ENCODE assay signal across 9 mouse cellular contexts in genomic region chr4:119204672-119205071, GRCm38 (mm10). TPM values are rescaled to one million over a fixed set of nuclear protein-coding genes. Genes with fewer than 3 reads are reported as not detected.
DNase-seq lines count a peak whose midpoint lies in the region; ATAC-seq and TF ChIP-seq lines count a peak whose summit lies in the region.
"Had no signal": no experiment of that assay in that cellular context is flagged by ENCODE, and none has a peak within 500 bp of the region (broad histone marks: within the 10 kb centered on the region; RNA-seq: fewer than 3 reads in every experiment).

No protein-coding gene starts in this region.

- TF ChIP-seq POLR2A in thymus, adult 2 months (IDR thresholded peaks at IDR 0.05; ENCODE audit: control insufficient read depth, extremely low read depth, insufficient read depth, low read length, poor library complexity), result no peak

- H3K4me1 ChIP-seq in heart, embryonic 16.5 days (ENCODE audit: control insufficient read depth, insufficient read depth, low read length), result no peaks in the 10 kb centered on the region
- H3K4me1 ChIP-seq in liver, embryonic 15.5 days (replicated peaks), result peaks cover 6% of the 10 kb centered on the region
- peaks cover 13% of the 10 kb centered on the region for H3K4me1 ChIP-seq in neural tube, embryonic 13.5 days (replicated peaks)
- no peaks in the 10 kb centered on the region for H3K4me1 ChIP-seq in thymus, adult 2 months (replicated peaks; ENCODE audit: control insufficient read depth, insufficient read depth, low read length)
- H3K4me1 ChIP-seq: embryonic facial prominence, embryonic 13.5 days had no signal

- H3K27me3 ChIP-seq in heart, embryonic 16.5 days (ENCODE audit: control insufficient read depth, insufficient read depth, low read length), result no peaks in the 10 kb centered on the region
- peaks cover 10% of the 10 kb centered on the region for H3K27me3 ChIP-seq in liver, embryonic 15.5 days
- H3K27me3 ChIP-seq in neural tube, embryonic 13.5 days, result no peaks in the 10 kb centered on the region
- H3K27me3 ChIP-seq in thymus, adult 2 months (ENCODE audit: control insufficient read depth, insufficient read depth, low read length), result no peaks in the 10 kb centered on the region
- H3K27me3 ChIP-seq: embryonic facial prominence, embryonic 13.5 days had no signal

- 0 out of 2 replicates have a peak, but pooled peaks have one; percentile 28 for ATAC-seq in heart, embryonic 16.5 days (replicated peaks; ENCODE audit: extremely low read depth, insufficient read depth, low FRiP score)
- peak; percentile 59 for ATAC-seq in liver, embryonic 15.5 days (ENCODE audit: insufficient read depth)
- ATAC-seq in neural tube, embryonic 13.5 days (ENCODE audit: low read depth), result peak; percentile 74; the same call in 1 of the 2 replicates

- H3K27ac ChIP-seq in heart, embryonic 16.5 days (ENCODE audit: low read length), result no peak overlapping the region
- H3K27ac ChIP-seq in liver, embryonic 15.5 days (replicated peaks), result no peak overlapping the region; the same call in 1 of the 2 replicates
- H3K27ac ChIP-seq in neural tube, embryonic 13.5 days (replicated peaks), result no peak overlapping the region
- H3K27ac ChIP-seq in thymus, adult 2 months (ENCODE audit: control insufficient read depth, insufficient read depth, low read length), result no peak overlapping the region
- H3K27ac ChIP-seq: embryonic facial prominence, embryonic 13.5 days had no signal

- no peak overlapping the region for H3K4me3 ChIP-seq in heart, embryonic 16.5 days (ENCODE audit: low read length)
- no peak overlapping the region for H3K4me3 ChIP-seq in liver, embryonic 15.5 days (replicated peaks)
- no peak overlapping the region for H3K4me3 ChIP-seq in neural tube, embryonic 13.5 days
- H3K4me3 ChIP-seq in thymus, adult 2 months (ENCODE audit: control insufficient read depth, insufficient read depth, low read length), result no peak overlapping the region
- H3K4me3 ChIP-seq: embryonic facial prominence, embryonic 13.5 days had no signal

- H3K36me3 ChIP-seq in heart, embryonic 16.5 days (ENCODE audit: control insufficient read depth, insufficient read depth), result peaks cover 6% of the 10 kb centered on the region
- H3K36me3 ChIP-seq in liver, embryonic 15.5 days (replicated peaks), result peaks cover 16% of the 10 kb centered on the region
- H3K36me3 ChIP-seq in neural tube, embryonic 13.5 days, result peaks cover 24% of the 10 kb centered on the region
- peaks cover 6% of the 10 kb centered on the region; the same call in 1 of the 2 replicates for H3K36me3 ChIP-seq in thymus, adult 2 months (ENCODE audit: control insufficient read depth, insufficient read depth, low read length)

- H3K9me3 ChIP-seq in heart, embryonic 16.5 days (replicated peaks; ENCODE audit: control insufficient read depth, low read length), result no peaks in the 10 kb centered on the region
- no peaks in the 10 kb centered on the region for H3K9me3 ChIP-seq in liver, embryonic 15.5 days (replicated peaks)
- no peaks in the 10 kb centered on the region for H3K9me3 ChIP-seq in neural tube, embryonic 13.5 days
- H3K9me3 ChIP-seq: embryonic facial prominence, embryonic 13.5 days had no signal

- TF ChIP-seq CTCF in thymus, adult 2 months (IDR thresholded peaks at IDR 0.05; ENCODE audit: borderline replicate concordance, control insufficient read depth, extremely low read depth, insufficient read depth, low read length, poor library complexity), result no peak

- no peak overlapping the region for H3K9ac ChIP-seq in heart, embryonic 16.5 days (ENCODE audit: low read length)
- H3K9ac ChIP-seq in liver, embryonic 15.5 days, result no peak overlapping the region
- H3K9ac ChIP-seq in neural tube, embryonic 13.5 days, result no peak overlapping the region
- H3K9ac ChIP-seq: embryonic facial prominence, embryonic 13.5 days had no signal

- no peak overlapping the region for H3K4me2 ChIP-seq in heart, embryonic 16.5 days (ENCODE audit: low read depth, low read length)
- no peak overlapping the region for H3K4me2 ChIP-seq in liver, embryonic 15.5 days
- no peak overlapping the region for H3K4me2 ChIP-seq in neural tube, embryonic 13.5 days
- H3K4me2 ChIP-seq: embryonic facial prominence, embryonic 13.5 days had no signal

- 19% methylated on average over 8 of the region's 8 CpGs for WGBS in heart, embryonic 16.5 days
- WGBS in liver, embryonic 15.5 days (ENCODE audit: insufficient replicate concordance), result 15% methylated on average over 8 of the region's 8 CpGs
- WGBS in neural tube, embryonic 13.5 days, result 17% methylated on average over 8 of the region's 8 CpGs
- WGBS in thymus, adult 2 months, result 28% methylated on average over 8 of the region's 8 CpGs

- DNase-seq in urinary bladder, postnatal 14 days (ENCODE audit: low spot score), result peak; percentile 60
- no peak for DNase-seq in urinary bladder, postnatal 4 days (ENCODE audit: low spot score in 2 of 2)
- peak; percentile 85 for DNase-seq in embryo, embryonic 10 days (ENCODE audit: low spot score)
- DNase-seq in kidney, postnatal 10 days, result peak; percentile 84
- DNase-seq in thymus, adult 2 months, result peak; percentile 51

RNA-seq across cellular contexts. Expression of gene Svbp, which starts 9.6 kb away (rescaled TPM):
- 114 and 119 TPM in 2 replicates for polyA plus RNA-seq in heart, embryonic 16.5 days (2015; fragmentation: Nextera tagmentation; extraction: Ambion mirVana)
- 82.6 and 91.9 TPM in 2 replicates for polyA plus RNA-seq in liver, embryonic 15.5 days (2015; fragmentation: Nextera tagmentation; extraction: Ambion mirVana)
- 239 and 246 TPM in 2 replicates for polyA plus RNA-seq in neural tube, embryonic 13.5 days (2015; fragmentation: Nextera tagmentation; extraction: Ambion mirVana)
- polyA plus RNA-seq in thymus, adult 2 months (2012; rRNA removed), result 41.9 and 59.8 TPM in 2 replicates

RNA-seq across cellular contexts. Expression of gene Tmem269, which starts 13.3 kb away (rescaled TPM):
- polyA plus RNA-seq in heart, embryonic 16.5 days (2015; fragmentation: Nextera tagmentation; extraction: Ambion mirVana), result 0.15 and 0.22 TPM in 2 replicates
- not detected in 2 replicates for polyA plus RNA-seq in liver, embryonic 15.5 days (2015; fragmentation: Nextera tagmentation; extraction: Ambion mirVana)
- 0.45 TPM in 1 of 2 replicates, not detected in the other for polyA plus RNA-seq in neural tube, embryonic 13.5 days (2015; fragmentation: Nextera tagmentation; extraction: Ambion mirVana)
- polyA plus RNA-seq in thymus, adult 2 months (2012; rRNA removed), result not detected in 2 replicates
- polyA plus RNA-seq: embryonic facial prominence, embryonic 13.5 days had no signal

RNA-seq across cellular contexts. Expression of gene Ermap, which starts 14.9 kb away (rescaled TPM):
- polyA plus RNA-seq in heart, embryonic 16.5 days (2015; fragmentation: Nextera tagmentation; extraction: Ambion mirVana), result 0.88 and 1.4 TPM in 2 replicates
- polyA plus RNA-seq in liver, embryonic 15.5 days (2015; fragmentation: Nextera tagmentation; extraction: Ambion mirVana), result 386 and 428 TPM in 2 replicates
- polyA plus RNA-seq in neural tube, embryonic 13.5 days (2015; fragmentation: Nextera tagmentation; extraction: Ambion mirVana), result 1.5 and 2.1 TPM in 2 replicates
- polyA plus RNA-seq in thymus, adult 2 months (2012; rRNA removed), result 0.61 and 0.96 TPM in 2 replicates

RNA-seq across cellular contexts. Expression of gene AU022252, which starts 27.8 kb away (rescaled TPM):
- polyA plus RNA-seq in heart, embryonic 16.5 days (2015; fragmentation: Nextera tagmentation; extraction: Ambion mirVana), result 22.5 and 23.4 TPM in 2 replicates
- 11.4 and 11.5 TPM in 2 replicates for polyA plus RNA-seq in liver, embryonic 15.5 days (2015; fragmentation: Nextera tagmentation; extraction: Ambion mirVana)
- 35.4 and 37.4 TPM in 2 replicates for polyA plus RNA-seq in neural tube, embryonic 13.5 days (2015; fragmentation: Nextera tagmentation; extraction: Ambion mirVana)
- polyA plus RNA-seq in thymus, adult 2 months (2012; rRNA removed), result 9.6 and 9.8 TPM in 2 replicates

RNA-seq across cellular contexts. Expression of gene P3h1, which starts 28.0 kb away (rescaled TPM):
- polyA plus RNA-seq in heart, embryonic 16.5 days (2015; fragmentation: Nextera tagmentation; extraction: Ambion mirVana), result 28.2 and 29.3 TPM in 2 replicates
- 8.0 and 9.2 TPM in 2 replicates for polyA plus RNA-seq in liver, embryonic 15.5 days (2015; fragmentation: Nextera tagmentation; extraction: Ambion mirVana)
- 14.8 TPM in 2 replicates for polyA plus RNA-seq in neural tube, embryonic 13.5 days (2015; fragmentation: Nextera tagmentation; extraction: Ambion mirVana)
- 8.8 and 9.9 TPM in 2 replicates for polyA plus RNA-seq in thymus, adult 2 months (2012; rRNA removed)

Comparison
In these comparisons a context has a peak if more than half of its experiments do, and no peak if none do; other contexts are left out.
1. DNase-seq: peak in urinary bladder, postnatal 14 days (single experiment), embryo, embryonic 10 days (single experiment), kidney, postnatal 10 days (single experiment) and thymus, adult 2 months (single experiment); none in urinary bladder, postnatal 4 days (0 of 2).
2. RNA of gene Ermap, which starts 14.9 kb away (polyA plus RNA-seq): 386 to 428 TPM in liver, embryonic 15.5 days; 1.5 to 2.1 TPM in neural tube, embryonic 13.5 days, 0.61 to 0.96 TPM in thymus, adult 2 months and 0.88 to 1.4 TPM in heart, embryonic 16.5 days; every median in the first group is over 100 times any median in the second.
3. Peak in every context shown above with its lines, with median percentiles within 50 percentile points of each other: ATAC-seq.